Mouse (Mus musculus): ENCODE measurements around the gene Reps1. TPM values are rescaled to one million over a fixed set of nuclear protein-coding genes. Genes with fewer than 3 reads are reported as not detected.

The Reps1 gene
- polyA plus RNA-seq, 1 experiment = 78.1 TPM

- Histone ChIP-seq H3K4me1 (ENCODE audit: control insufficient read depth, insufficient read depth, low read length) (peaks cover 2% of the 10 kb centered on the region), H3K9me3 (replicated peaks; ENCODE audit: control insufficient read depth, insufficient read depth, low read length, poor library complexity, severe bottlenecking) (no peaks in the 10 kb centered on the region), H3K27ac (ENCODE audit: insufficient read depth, low read length) (no peak overlapping the region), H3K27me3 (ENCODE audit: control insufficient read depth, insufficient read depth, low read length, poor library complexity, severe bottlenecking) (no peaks in the 10 kb centered on the region), H3K9ac (ENCODE audit: low read depth, poor library complexity, severe bottlenecking) (no peak overlapping the region), H3K36me3 (ENCODE audit: control insufficient read depth, insufficient read depth, low read length, poor library complexity, severe bottlenecking) (no peaks in the 10 kb centered on the region), H3K4me3 (ENCODE audit: low read depth, low read length) (no peak overlapping the region)
- TF ChIP-seq POLR2A (IDR thresholded peaks at IDR 0.05; ENCODE audit: insufficient read depth, low read length) (no peak), CTCF (IDR thresholded peaks at IDR 0.05; ENCODE audit: low read depth, low read length) (no peak), EP300 (IDR thresholded peaks at IDR 0.05; ENCODE audit: insufficient read depth, low read depth, low read length) (no peak)
These were observed 18.8 kb upstream of the Reps1 start for GRCm38 (mm10) chr10:18036849-18037248.

- TF ChIP-seq CTCF (IDR thresholded peaks at IDR 0.05; ENCODE audit: low read depth, low read length) (no peak), EP300 (IDR thresholded peaks at IDR 0.05; ENCODE audit: insufficient read depth, low read depth, low read length) (no peak), POLR2A (IDR thresholded peaks at IDR 0.05; ENCODE audit: insufficient read depth, low read length) (no peak)
- peaks cover 1% of the 10 kb centered on the region for H3K4me1 ChIP-seq (ENCODE audit: control insufficient read depth, insufficient read depth, low read length)
- H3K36me3 ChIP-seq (ENCODE audit: control insufficient read depth, insufficient read depth, low read length, poor library complexity, severe bottlenecking) = no peaks in the 10 kb centered on the region
- H3K27me3 ChIP-seq (ENCODE audit: control insufficient read depth, insufficient read depth, low read length, poor library complexity, severe bottlenecking) = no peaks in the 10 kb centered on the region
- H3K9me3 ChIP-seq (replicated peaks; ENCODE audit: control insufficient read depth, insufficient read depth, low read length, poor library complexity, severe bottlenecking) = no peaks in the 10 kb centered on the region
- H3K9ac ChIP-seq (ENCODE audit: low read depth, poor library complexity, severe bottlenecking) = no peak overlapping the region
- no peak overlapping the region for H3K27ac ChIP-seq (ENCODE audit: insufficient read depth, low read length)
- H3K4me3 ChIP-seq (ENCODE audit: low read depth, low read length) = no peak overlapping the region
These were observed 9.3 kb upstream of the Reps1 start for GRCm38 (mm10) chr10:18046380-18046779.

DNA sequence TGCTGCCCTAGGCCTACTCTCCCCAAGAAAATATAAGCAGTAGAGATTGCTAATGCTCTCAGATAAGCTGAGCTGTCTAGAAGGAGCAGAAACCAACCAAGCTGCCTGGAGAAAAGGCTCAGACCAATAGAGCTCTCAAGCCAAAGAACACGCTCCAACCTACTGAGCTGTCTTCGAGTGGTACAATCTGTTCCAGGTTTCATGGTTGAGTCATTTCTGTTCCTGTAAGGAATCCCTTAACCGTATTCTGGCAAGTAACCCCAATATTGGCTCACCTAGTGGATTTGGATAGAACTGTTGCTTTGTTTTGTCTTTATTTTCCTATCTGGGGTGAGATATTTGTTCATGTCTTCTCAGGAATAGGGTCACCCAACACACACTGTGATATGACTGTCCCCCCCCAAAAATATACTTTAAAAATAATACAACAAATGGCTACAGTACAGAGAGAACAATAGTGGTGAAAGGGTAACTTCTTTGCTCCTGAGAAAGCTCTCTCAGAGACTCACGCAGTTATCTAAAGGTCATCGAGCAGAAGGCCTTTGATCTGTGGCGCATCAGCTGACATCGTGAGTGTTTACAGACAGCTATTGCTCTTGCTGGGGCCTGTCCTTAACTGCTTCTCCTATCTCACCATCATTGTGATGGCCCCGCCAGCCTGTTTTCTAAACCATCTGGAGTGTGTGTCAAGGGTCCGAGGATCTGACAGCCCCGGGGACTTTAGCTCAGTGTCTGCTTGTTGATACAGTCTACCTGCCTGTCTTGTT is 8.1 kb upstream of the Reps1 start:
- Histone ChIP-seq H3K4me1 (ENCODE audit: control insufficient read depth, insufficient read depth, low read length) (peaks cover 1% of the 10 kb centered on the region), H3K9me3 (replicated peaks; ENCODE audit: control insufficient read depth, insufficient read depth, low read length, poor library complexity, severe bottlenecking) (no peaks in the 10 kb centered on the region), H3K27me3 (ENCODE audit: control insufficient read depth, insufficient read depth, low read length, poor library complexity, severe bottlenecking) (no peaks in the 10 kb centered on the region), H3K9ac (ENCODE audit: low read depth, poor library complexity, severe bottlenecking) (no peak overlapping the region), H3K36me3 (ENCODE audit: control insufficient read depth, insufficient read depth, low read length, poor library complexity, severe bottlenecking) (no peaks in the 10 kb centered on the region), H3K27ac (ENCODE audit: insufficient read depth, low read length) (no peak overlapping the region), H3K4me3 (ENCODE audit: low read depth, low read length) (no peak overlapping the region)
- TF ChIP-seq EP300 (IDR thresholded peaks at IDR 0.05; ENCODE audit: insufficient read depth, low read depth, low read length) (no peak), CTCF (IDR thresholded peaks at IDR 0.05; ENCODE audit: low read depth, low read length) (no peak), POLR2A (IDR thresholded peaks at IDR 0.05; ENCODE audit: insufficient read depth, low read length) (no peak)

- TF ChIP-seq POLR2A (IDR thresholded peaks at IDR 0.05; ENCODE audit: insufficient read depth, low read length) (no peak), CTCF (IDR thresholded peaks at IDR 0.05; ENCODE audit: low read depth, low read length) (peak; percentile 55), EP300 (IDR thresholded peaks at IDR 0.05; ENCODE audit: insufficient read depth, low read depth, low read length) (no peak)
- no peaks in the 10 kb centered on the region for H3K4me1 ChIP-seq (ENCODE audit: control insufficient read depth, insufficient read depth, low read length)
- H3K4me3 ChIP-seq (ENCODE audit: low read depth, low read length) = peak overlapping the region; percentile 79
- H3K27ac ChIP-seq (ENCODE audit: insufficient read depth, low read length) = no peak overlapping the region
- H3K27me3 ChIP-seq (ENCODE audit: control insufficient read depth, insufficient read depth, low read length, poor library complexity, severe bottlenecking) = no peaks in the 10 kb centered on the region
- H3K36me3 ChIP-seq (ENCODE audit: control insufficient read depth, insufficient read depth, low read length, poor library complexity, severe bottlenecking) = no peaks in the 10 kb centered on the region
- no peaks in the 10 kb centered on the region for H3K9me3 ChIP-seq (replicated peaks; ENCODE audit: control insufficient read depth, insufficient read depth, low read length, poor library complexity, severe bottlenecking)
- H3K9ac ChIP-seq (ENCODE audit: low read depth, poor library complexity, severe bottlenecking) = peak overlapping the region; percentile 92
These were observed 509 bp upstream of the Reps1 start for GRCm38 (mm10) chr10:18055009-18055695.

GRCm38 (mm10) chr10:18056391-18056745 is 707 bp downstream of the Reps1 start:
- no peak overlapping the region for H3K27ac ChIP-seq (ENCODE audit: insufficient read depth, low read length)
- peaks cover 2% of the 10 kb centered on the region for H3K4me1 ChIP-seq (ENCODE audit: control insufficient read depth, insufficient read depth, low read length)
- no peaks in the 10 kb centered on the region for H3K36me3 ChIP-seq (ENCODE audit: control insufficient read depth, insufficient read depth, low read length, poor library complexity, severe bottlenecking)
- peak overlapping the region; percentile 92 for H3K9ac ChIP-seq (ENCODE audit: low read depth, poor library complexity, severe bottlenecking)
- H3K27me3 ChIP-seq (ENCODE audit: control insufficient read depth, insufficient read depth, low read length, poor library complexity, severe bottlenecking) = no peaks in the 10 kb centered on the region
- no peaks in the 10 kb centered on the region for H3K9me3 ChIP-seq (replicated peaks; ENCODE audit: control insufficient read depth, insufficient read depth, low read length, poor library complexity, severe bottlenecking)
- TF ChIP-seq EP300 (IDR thresholded peaks at IDR 0.05; ENCODE audit: insufficient read depth, low read depth, low read length) (no peak), POLR2A (IDR thresholded peaks at IDR 0.05; ENCODE audit: insufficient read depth, low read length) (no peak), CTCF (IDR thresholded peaks at IDR 0.05; ENCODE audit: low read depth, low read length) (no peak)
- peak overlapping the region; percentile 79 for H3K4me3 ChIP-seq (ENCODE audit: low read depth, low read length)

All from ES-Bruce4 (cell line).